Mouse (Mus musculus) liver, postnatal 0 days (tissue): ENCODE results near the gene Il10.

Source experiments
- CTCF ChIP-seq: sonication (generic); IDR thresholded peaks from 2 replicates; pipeline ENCODE4 v1.5.1; 2016; ENCODE audit warnings: antibody characterized with exemption, low read depth
- EP300 ChIP-seq: IDR thresholded peaks from 2 replicates; pipeline ENCODE4 v1.6.1; 2016; ENCODE audit warnings: antibody characterized with exemption, low read depth, mild to moderate bottlenecking

DNA sequence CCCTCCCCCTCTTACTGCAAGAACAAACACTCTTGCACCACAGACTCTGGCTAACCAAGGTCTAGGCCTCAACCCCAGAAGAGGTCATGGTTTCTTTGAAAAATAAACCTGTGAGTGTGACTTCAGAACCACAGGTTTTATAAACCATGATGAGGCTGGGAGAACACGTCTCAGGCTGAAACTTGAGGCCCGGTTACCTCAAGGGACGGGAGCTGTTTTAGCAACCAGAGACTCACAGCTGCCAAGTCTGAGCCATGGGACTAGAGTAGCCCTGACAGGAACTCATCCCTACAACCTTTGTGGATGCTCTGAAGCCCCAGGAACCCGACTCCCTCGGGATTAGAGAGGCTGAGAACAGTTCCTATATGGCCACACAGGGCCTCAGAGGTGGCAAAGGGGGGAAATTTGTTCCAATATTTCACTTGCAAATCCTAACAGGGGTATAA lies 29.7 kb downstream of the Il10 start:
- TF ChIP-seq CTCF (no peak), EP300 (no peak)
